Mouse (Mus musculus) lung, postnatal 36 days (tissue): Measurements from ENCODE around the gene Pclo.
"Not testable (repeated sequence)": the region's sequence is repeated elsewhere in the genome, so short reads cannot be mapped to it uniquely, and the experiment has no call there.

Experiments
- DNase-seq: peaks from one replicate; pipeline ENCODE4 v3.0.0; 2022; ENCODE audit warnings: mixed read lengths

Pclo gene

GRCm38 (mm10) chr5:14514631-14515523 lies at the start of gene Pclo:
TSS of gene Pclo (plus strand) at chr5:14514918.
- DNase-seq = peak; percentile 70

DNA sequence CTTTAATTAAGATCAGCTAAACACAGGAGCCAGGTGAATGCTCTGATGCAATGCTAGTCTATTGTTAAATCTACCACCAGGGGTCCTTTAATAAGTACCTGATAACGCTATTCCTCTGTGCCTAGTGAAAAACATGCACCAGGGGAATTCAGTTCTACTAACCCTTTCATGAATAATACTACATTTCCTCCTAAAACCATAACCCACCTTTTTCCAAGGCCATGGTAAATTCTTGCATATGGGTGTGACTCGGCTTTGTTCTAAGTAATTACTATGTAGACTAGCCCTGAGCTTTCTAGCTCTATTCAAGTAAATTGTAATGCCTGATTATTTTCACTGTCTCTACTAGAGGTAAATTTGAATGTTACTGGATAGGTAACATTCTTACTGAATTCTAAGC lies 20.3 kb upstream of the Pclo start:
- DNase-seq = not testable (repeated sequence)

DNA sequence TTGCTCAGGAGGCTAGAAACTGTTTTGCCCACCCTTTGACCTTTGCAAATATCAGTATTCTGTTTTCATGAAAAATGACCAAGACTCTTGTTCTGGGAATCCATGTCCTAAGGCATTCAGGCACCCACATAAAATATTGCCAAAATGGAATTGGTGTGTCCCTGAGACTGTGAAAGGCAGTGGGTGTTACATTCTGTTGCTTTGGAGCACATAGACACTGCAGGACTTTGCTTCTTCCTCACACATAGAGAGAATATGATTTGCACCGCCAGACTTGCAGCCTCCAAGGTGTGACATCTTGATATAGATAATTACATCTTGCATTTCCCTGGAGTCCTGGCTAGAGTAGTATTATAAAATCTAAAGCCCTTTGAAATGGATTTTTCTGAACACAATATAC lies 6.2 kb upstream of the Pclo start:
- DNase-seq = no peak

DNA sequence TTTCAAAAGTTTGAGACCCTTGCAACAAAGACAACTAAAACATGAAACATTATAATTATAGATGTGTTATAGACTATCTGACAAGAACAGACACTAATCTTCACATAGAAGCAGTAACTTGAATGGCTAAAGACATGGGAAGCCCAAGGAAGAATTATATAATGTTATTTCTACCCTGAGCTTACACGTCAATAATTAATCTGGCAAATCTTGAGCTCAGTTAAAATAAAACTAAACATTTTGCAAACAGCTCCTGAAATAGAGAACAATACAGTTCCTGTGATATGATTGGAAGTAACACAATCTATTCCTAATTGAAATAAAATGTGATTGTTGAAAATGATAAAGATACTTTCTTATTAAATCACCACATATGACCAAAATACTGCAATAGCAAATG lies 5.1 kb upstream of the Pclo start:
- no peak for DNase-seq

DNA sequence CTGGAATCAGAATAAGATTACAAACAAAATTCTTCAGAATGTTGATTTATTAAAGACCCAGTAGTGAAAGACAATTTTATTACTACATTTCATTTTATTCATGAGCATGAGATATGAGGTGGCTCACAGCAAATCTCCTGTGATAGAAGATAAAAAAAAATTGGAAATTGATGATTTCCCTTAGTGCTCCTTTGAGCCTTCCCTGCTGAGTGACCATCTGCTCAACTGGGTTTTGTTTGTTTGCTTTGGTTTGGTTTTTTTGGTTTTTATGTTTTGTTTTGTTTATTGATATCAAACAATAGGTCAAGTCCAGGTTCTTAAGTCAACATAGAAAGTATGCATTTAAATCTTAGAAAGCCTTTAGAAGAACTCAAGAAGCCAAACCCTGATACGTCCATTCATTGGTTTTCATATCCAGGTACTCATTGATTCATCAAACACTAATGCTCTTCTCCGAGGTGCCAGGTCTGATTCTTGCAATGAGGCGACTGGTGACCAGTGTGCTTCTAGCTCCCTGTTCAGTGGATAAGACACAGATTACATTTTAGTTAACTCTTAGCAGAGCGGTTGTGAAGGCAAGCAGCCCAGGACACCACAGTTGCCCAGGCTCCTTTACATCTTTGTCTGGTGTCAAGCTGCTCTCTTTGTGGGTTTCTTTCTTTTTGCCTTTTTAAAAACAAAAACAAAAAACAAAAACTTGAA lies 3.6 kb downstream of the Pclo start:
- no peak for DNase-seq

DNA sequence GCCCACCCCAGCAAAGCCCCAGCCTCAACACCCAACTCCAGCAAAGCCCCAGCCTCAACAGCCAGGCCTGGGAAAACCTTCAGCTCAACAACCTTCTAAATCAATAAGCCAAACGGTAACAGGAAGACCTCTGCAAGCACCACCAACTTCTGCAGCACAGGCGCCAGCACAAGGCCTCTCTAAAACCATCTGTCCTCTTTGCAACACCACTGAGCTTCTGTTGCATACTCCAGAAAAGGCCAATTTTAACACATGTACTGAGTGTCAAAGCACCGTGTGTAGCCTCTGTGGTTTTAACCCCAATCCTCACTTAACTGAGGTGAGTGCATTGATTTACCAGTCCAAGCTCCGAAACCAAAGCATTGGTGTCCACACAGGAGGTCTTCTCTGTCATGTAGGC lies 7.3 kb downstream of the Pclo start:
- DNase-seq = no peak

DNA sequence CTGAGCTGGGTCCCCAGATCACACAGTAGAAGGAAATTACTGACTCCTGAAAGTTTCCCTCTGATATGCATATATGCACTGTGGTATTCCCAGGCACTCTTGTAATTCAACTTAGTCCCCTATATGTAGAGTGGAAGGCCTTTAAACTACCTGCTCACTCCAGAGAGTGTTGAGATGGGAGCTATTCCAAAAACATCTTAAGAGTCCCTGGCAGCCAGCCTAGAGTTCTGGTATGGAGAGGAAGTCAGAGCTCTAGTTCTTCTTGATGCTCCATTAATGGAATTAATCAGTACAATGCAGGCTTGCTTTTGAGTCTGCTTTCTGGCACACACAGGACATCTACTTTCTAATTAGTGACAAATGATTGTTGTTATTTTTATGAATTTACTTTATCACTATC lies 11.3 kb downstream of the Pclo start:
- DNase-seq = peak; percentile 21

GRCm38 (mm10) chr5:14527796-14528195 lies 13.1 kb downstream of the Pclo start:
- no peak for DNase-seq

- DNase-seq = no peak
Observed at GRCm38 (mm10) chr5:14531906-14532305, 17.2 kb downstream of the Pclo start.

- DNase-seq = no peak
Observed at GRCm38 (mm10) chr5:14539346-14539745, 24.6 kb downstream of the Pclo start.

DNA sequence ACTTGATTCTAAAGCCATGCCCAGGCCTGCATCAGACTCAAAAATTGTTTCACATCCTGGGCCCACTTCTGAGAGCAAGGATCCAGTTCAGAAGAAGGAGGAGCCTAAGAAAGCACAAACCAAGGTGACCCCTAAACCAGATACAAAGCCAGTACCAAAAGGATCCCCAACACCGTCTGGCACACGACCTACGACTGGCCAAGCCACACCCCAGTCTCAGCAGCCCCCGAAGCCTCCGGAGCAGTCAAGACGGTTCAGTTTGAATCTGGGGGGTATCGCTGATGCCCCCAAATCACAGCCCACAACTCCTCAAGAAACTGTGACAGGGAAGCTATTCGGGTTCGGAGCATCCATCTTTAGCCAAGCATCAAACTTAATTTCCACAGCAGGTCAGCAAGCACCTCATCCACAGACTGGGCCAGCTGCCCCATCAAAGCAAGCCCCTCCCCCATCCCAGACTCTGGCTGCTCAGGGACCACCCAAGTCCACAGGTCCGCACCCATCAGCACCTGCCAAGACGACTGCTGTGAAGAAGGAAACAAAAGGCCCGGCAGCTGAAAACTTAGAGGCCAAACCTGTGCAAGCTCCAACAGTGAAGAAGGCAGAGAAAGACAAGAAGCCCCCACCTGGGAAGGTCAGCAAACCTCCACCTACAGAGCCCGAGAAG lies 25.4 kb downstream of the Pclo start:
- no peak for DNase-seq

- DNase-seq = no peak
Observed at GRCm38 (mm10) chr5:14575626-14576025, 60.9 kb downstream of the Pclo start.

GRCm38 (mm10) chr5:14591479-14591878 lies 76.8 kb downstream of the Pclo start:
- DNase-seq = no peak

DNA sequence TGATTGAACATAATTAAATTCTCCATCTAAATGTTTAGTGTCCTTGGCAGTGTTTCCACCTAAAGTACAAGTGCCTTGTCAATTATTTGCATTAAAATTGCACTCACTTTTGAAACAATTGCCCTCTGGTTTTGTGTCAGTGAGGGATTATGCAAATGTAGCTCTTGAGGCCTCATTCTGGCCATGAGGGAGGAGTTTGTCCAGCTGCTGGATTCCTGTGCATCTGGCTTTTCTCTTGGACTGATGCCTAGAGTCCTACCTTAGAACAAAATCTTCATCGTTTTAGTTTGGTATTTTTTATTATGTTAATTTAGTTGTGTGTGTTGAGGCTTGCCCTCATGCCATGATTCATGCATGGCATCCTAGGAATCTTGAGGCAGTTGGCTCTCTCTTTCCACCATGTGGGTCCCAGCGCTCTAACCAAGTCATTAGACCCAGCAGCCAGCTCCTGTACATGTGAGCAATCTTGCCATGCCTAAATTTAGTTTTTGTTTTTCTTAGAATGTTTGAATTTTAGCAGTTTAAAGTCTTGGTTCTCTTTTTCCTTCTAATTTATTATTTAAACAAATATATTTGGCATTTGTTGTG lies 80.8 kb downstream of the Pclo start:
- no peak for DNase-seq

- no peak for DNase-seq
Observed at GRCm38 (mm10) chr5:14608318-14608717, 93.6 kb downstream of the Pclo start.

DNA sequence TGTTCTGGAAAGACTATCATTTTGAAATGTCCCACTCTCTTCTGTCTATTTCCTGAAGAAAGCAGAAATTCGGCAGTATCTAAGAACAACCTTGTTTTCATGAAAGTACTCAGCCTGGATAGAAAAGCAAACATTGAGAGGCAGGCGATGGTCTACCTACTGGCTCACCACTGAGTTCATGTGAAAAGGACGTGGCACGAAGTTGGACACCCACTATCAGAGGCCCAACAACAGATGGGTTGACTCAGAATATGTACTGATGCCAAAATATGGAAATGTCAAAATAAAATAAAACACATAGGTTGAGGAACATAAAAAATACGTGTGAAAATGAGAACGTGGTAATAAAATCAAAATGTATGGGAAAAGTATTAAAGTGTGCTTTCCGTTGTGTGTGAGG lies 106.4 kb downstream of the Pclo start:
- DNase-seq = no peak

DNA sequence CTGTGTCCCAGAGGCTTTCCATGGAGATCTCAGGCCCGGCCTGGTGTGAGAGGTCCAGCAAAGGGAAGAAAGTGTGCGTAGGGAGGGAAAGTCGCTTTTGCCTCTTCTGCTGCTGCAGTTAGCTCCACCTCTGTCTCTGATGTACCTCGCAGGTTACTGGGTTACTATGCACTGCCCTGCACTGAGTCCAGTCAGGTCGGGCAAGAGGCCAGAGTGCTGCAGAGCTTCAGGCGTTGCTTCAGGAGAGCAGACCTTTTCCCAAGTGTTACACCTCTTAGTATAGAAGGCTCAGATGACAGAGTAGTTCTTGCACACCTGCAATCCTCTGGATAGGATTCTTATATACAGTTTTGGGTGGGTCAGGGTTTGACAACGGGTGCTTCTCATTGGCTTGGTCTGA lies 108.6 kb downstream of the Pclo start:
- DNase-seq = no peak

- DNase-seq = no peak
Observed at GRCm38 (mm10) chr5:14641260-14641659, 126.5 kb downstream of the Pclo start.

DNA sequence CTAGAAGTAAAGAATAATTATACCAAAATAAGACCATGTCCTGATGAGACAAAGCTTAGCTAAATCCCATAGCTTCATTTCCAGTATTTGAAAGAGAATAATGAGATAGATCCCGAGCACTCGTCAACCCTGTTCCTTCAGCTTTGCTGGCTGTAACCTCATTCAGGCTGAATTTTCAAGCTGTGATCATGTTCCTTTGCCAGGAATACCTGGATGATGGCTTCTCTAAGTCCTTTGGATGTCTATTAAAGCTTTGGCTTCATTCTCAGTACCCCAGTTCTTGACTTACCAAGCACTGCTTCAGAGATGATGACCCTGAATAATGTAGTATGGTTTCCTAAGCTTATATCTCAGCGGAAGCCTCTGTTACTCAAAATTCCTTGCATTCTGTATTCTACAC lies 131.1 kb downstream of the Pclo start:
- DNase-seq = no peak

DNA sequence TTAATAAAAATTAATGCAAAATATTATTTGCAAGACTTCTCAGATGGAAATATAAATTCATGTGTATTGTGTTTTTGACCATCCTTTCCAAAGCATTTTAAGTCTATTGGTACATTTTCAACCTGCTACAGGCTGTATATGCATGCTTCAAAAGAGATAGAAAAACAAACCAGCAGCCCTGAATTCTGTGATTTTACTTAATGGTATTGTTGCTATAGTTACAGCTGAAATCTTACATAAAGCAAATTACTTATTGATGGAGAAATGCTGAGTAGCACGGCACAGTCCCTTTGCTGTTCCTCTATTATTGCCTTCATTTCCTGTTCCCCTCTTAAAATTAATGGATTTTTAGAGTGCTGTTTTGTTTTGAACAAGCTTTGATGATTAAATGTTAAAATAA lies 145.9 kb downstream of the Pclo start:
- DNase-seq = no peak

GRCm38 (mm10) chr5:14662180-14662579 lies 147.5 kb downstream of the Pclo start:
- DNase-seq = no peak

DNA sequence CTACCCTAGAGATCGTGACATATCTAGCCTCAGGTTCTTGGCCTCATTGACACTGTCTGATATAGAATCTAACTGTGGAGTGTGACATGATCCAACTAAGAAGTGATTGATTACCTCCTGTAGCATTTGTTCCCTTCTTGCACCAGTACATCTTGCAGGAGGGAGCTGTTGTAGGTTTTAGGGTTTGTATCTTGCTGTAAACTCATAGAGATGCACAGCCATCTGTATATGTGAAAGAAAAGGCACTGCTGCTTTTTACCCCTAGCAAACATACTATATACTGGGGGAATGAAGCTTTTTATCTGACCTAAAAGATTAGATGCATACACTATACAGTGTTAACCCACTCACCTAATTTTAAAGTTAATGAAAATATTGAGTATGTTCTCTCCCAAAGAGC lies 147.9 kb downstream of the Pclo start:
- DNase-seq = no peak

GRCm38 (mm10) chr5:14680419-14680818 lies 165.7 kb downstream of the Pclo start:
- DNase-seq = no peak
